Comparison of ENCODE assay signal across 8 mouse cellular contexts in the genomic region with DNA sequence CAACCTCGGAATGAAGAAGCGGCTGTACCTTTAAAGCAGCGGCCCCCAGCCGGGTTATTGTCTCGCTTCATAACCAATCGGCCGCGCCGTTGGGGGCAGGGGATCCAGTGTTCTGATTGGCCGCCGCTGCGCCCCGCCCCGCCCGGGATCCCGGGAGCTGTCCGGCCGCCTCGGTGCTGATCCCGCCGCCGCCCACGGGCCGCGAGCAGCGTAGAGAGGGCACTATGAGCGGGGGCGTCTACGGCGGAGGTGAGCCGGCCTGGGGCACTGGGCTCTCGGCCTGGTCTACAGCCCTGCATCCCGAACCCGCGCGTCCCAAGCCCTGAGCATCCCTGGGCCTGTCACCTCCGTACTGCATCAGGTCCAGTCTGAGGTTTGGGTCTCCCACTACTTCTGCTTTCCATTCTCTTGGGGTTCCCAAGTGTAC. TPM values are rescaled to one million over a fixed set of nuclear protein-coding genes. Genes with fewer than 3 reads are reported as not detected.
DNase-seq lines count a peak whose midpoint lies in the region; ATAC-seq and TF ChIP-seq lines count a peak whose summit lies in the region.

Actl6b (plus strand) TSS at position 107 of the 427 bp plus-strand sequence.

- H3K4me1 ChIP-seq in ES-E14 (ENCODE audit: control insufficient read depth in 2 of 2, insufficient read depth in 2 of 2, low read length in 2 of 2, poor library complexity in 1 of 2): 0 out of 4 replicates have a peak, but pooled peaks cover 0 to 2% of the 10 kb centered on the region in 2 experiments
- peaks cover 11% of the 10 kb centered on the region for H3K4me1 ChIP-seq in forebrain, embryonic 10.5 days
- H3K4me1 ChIP-seq in neural tube, embryonic 14.5 days (ENCODE audit: control insufficient read depth, insufficient read depth, low read length): peaks cover 10% of the 10 kb centered on the region; the same call in 1 of the 2 replicates

- no peak within 1 kb of the TSS for H3K27ac ChIP-seq in ES-E14 (ENCODE audit: insufficient read depth, low read depth, low read length, poor library complexity, severe bottlenecking)
- no peak within 1 kb of the TSS for H3K27ac ChIP-seq in forebrain, embryonic 10.5 days
- peak within 1 kb of the TSS; percentile 91 for H3K27ac ChIP-seq in layer of hippocampus, adult 2 months
- H3K27ac ChIP-seq in neural tube, embryonic 14.5 days (ENCODE audit: low read depth, low read length): peak within 1 kb of the TSS; percentile 76

- in situ Hi-C loops in ES-E14 (cut with MboI; ENCODE audit: low sequenced_read_pairs in 2 of 2, unreplicated experiment in 2 of 2): no loop called here

- no peaks in the 10 kb centered on the region for H3K36me3 ChIP-seq in ES-E14 (ENCODE audit: control insufficient read depth, insufficient read depth, low read length, poor library complexity, severe bottlenecking)
- no peaks in the 10 kb centered on the region for H3K36me3 ChIP-seq in forebrain, embryonic 10.5 days (replicated peaks)
- H3K36me3 ChIP-seq in neural tube, embryonic 14.5 days (ENCODE audit: control insufficient read depth, insufficient read depth, low read length): no peaks in the 10 kb centered on the region

- peak; percentile 84 for DNase-seq in ES-E14 (ENCODE audit: low read depth, low spot score)
- peak; percentile 50 for DNase-seq in c-Kit-positive CD71-negative TER-119-negative erythroid progenitor cells, embryonic 14.5 days (ENCODE audit: low read depth)
- DNase-seq in forebrain, embryonic 10.5 days (ENCODE audit: extremely low spot score, low spot score): peak; percentile 79
- peak; percentile 73 to 83 for DNase-seq in heart, postnatal 14 days
- peak; percentile 92 to 93 for DNase-seq in layer of hippocampus, adult 2 months (ENCODE audit: low spot score in 2 of 2)
- DNase-seq in lung, adult 18-20 months: peak; percentile 18 to 37
- peak; percentile 76 for DNase-seq in thymus, postnatal 14 days

- no peak for TF ChIP-seq CTCF in layer of hippocampus, adult 2 months (conservative IDR thresholded peaks at IDR 0.05)

- peak; percentile 96 for ATAC-seq in neural tube, embryonic 14.5 days (ENCODE audit: low read depth)

- H3K9ac ChIP-seq in ES-E14 (ENCODE audit: insufficient read depth, low read depth, low read length, poor library complexity, severe bottlenecking): no peak within 1 kb of the TSS
- H3K9ac ChIP-seq in neural tube, embryonic 14.5 days (replicated peaks; ENCODE audit: low read depth, low read length): peak within 1 kb of the TSS; percentile 56

- H3K9me3 ChIP-seq in ES-E14 (ENCODE audit: control insufficient read depth, insufficient read depth, low read depth, low read length): no peaks in the 10 kb centered on the region
- no peaks in the 10 kb centered on the region for H3K9me3 ChIP-seq in forebrain, embryonic 10.5 days
- no peaks in the 10 kb centered on the region for H3K9me3 ChIP-seq in neural tube, embryonic 14.5 days (ENCODE audit: control insufficient read depth, low read length)

- WGBS in forebrain, embryonic 10.5 days: 1% methylated on average over 37 of the region's 37 CpGs
- 1% methylated on average over 33 of the region's 37 CpGs for WGBS in neural tube, embryonic 14.5 days

- intact Hi-C loops in heart, postnatal 14 days (cut with DNase I): no loop called here

- H3K4me3 ChIP-seq in ES-E14 (ENCODE audit: insufficient read depth in 1 of 2, low read depth in 1 of 2, low read length in 2 of 2, poor library complexity in 1 of 2, severe bottlenecking in 1 of 2): peak within 1 kb of the TSS; percentile 14 to 49; a peak in 2 of 4 replicates
- peak within 1 kb of the TSS; percentile 45 for H3K4me3 ChIP-seq in forebrain, embryonic 10.5 days
- H3K4me3 ChIP-seq in layer of hippocampus, adult 2 months: peak within 1 kb of the TSS; percentile 84
- peak within 1 kb of the TSS; percentile 43 for H3K4me3 ChIP-seq in neural tube, embryonic 14.5 days (ENCODE audit: low read depth, low read length)

- H3K27me3 ChIP-seq in forebrain, embryonic 10.5 days (ENCODE audit: poor library complexity, severe bottlenecking): peaks cover 20% of the 10 kb centered on the region
- no peaks in the 10 kb centered on the region for H3K27me3 ChIP-seq in neural tube, embryonic 14.5 days (ENCODE audit: control insufficient read depth, insufficient read depth, low read length)

- H3K4me2 ChIP-seq in neural tube, embryonic 14.5 days (ENCODE audit: low read depth, low read length): peak within 1 kb of the TSS; percentile 50

TF ChIP-seq in ES-E14, 5 proteins besides CTCF, POLR2A, EP300 and RAD21:
- no peak for TF ChIP-seq CHD2 (IDR thresholded peaks at IDR 0.05; ENCODE audit: low read depth, low read length)
- TF ChIP-seq ZC3H11A (IDR thresholded peaks at IDR 0.05; ENCODE audit: borderline replicate concordance, low read depth, low read length): no peak
- TF ChIP-seq HCFC1 (IDR thresholded peaks at IDR 0.05; ENCODE audit: borderline replicate concordance, insufficient read depth, low read length): no peak
- TF ChIP-seq ZNF384 (IDR thresholded peaks at IDR 0.05; ENCODE audit: low read depth, low read length): no peak
- TF ChIP-seq MAFK (IDR thresholded peaks at IDR 0.05; ENCODE audit: insufficient read depth, low read depth, low read length): no peak

RNA-seq across cellular contexts. Expression of gene Actl6b, which starts in this region (rescaled TPM):
- total RNA-seq in ES-E14 (2012; rRNA removed): not detected in 2 replicates
- 2.0 and 4.8 TPM in 2 replicates for polyA plus RNA-seq in forebrain, embryonic 10.5 days (2016; fragmentation: Nextera tagmentation; extraction: Ambion mirVana)
- total RNA-seq in heart, postnatal 14 days (2021): not detected
- total RNA-seq in layer of hippocampus, adult 2 months (2021): 100 to 1,000 TPM; 138 to 142 TPM
- polyA plus RNA-seq in neural tube, embryonic 14.5 days (2014; fragmentation: Nextera tagmentation; extraction: Ambion mirVana): 206 and 236 TPM in 2 replicates

Comparison
In these comparisons a context has a peak if more than half of its experiments do, and no peak if none do; other contexts are left out.
1. RNA of gene Actl6b (total RNA-seq): 138 to 142 TPM in layer of hippocampus, adult 2 months; not detected in ES-E14 and not detected in heart, postnatal 14 days; every median in the first group is over 100 times any median in the second.
2. RNA of gene Actl6b (polyA plus RNA-seq): 206 to 236 TPM in neural tube, embryonic 14.5 days; 2.0 to 4.8 TPM in forebrain, embryonic 10.5 days; every median in the first group is over 10 times any median in the second.
3. Peak in DNase-seq and H3K4me3 ChIP-seq in ES-E14; RNA of the gene not detected or under 1 TPM.
4. Peak in DNase-seq in heart, postnatal 14 days; RNA of the gene not detected or under 1 TPM.
5. DNase-seq: peak in every context shown above with its lines; median percentile 92 in layer of hippocampus, adult 2 months; 84 in ES-E14; 79 in forebrain, embryonic 10.5 days; 78 in heart, postnatal 14 days; 76 in thymus, postnatal 14 days; 50 in c-Kit-positive CD71-negative TER-119-negative erythroid progenitor cells, embryonic 14.5 days; 28 in lung, adult 18-20 months.
6. H3K27ac ChIP-seq: peak in layer of hippocampus, adult 2 months (single experiment) and neural tube, embryonic 14.5 days (single experiment); none in ES-E14 (single experiment) and forebrain, embryonic 10.5 days (single experiment).
7. H3K4me3 ChIP-seq: peak in every context shown above with its lines; median percentile 84 in layer of hippocampus, adult 2 months; 45 in forebrain, embryonic 10.5 days; 43 in neural tube, embryonic 14.5 days; 32 in ES-E14.